Mouse (Mus musculus) bone marrow, adult 2 months (tissue): Measurements from ENCODE around the gene Spata33. TPM values are rescaled to one million over a fixed set of nuclear protein-coding genes. Genes with fewer than 3 reads are reported as not detected.
A peak's percentile ranks its signal among the peaks of the same experiment; 100 is the strongest.

Experiments used
- H3K27ac ChIP-seq: fragments of 200-500 bp; 2 replicates; pipeline ENCODE4 v1.5.1; 2012; ENCODE audit warnings: low read depth, mild to moderate bottlenecking, control low read depth, inconsistent platforms, low read length; ENCODE audit not compliant: control insufficient read depth, poor library complexity, insufficient read depth
- H3K4me1 ChIP-seq: fragments of 200-500 bp; 2 replicates; pipeline ENCODE4 v1.6.1; 2011; ENCODE audit warnings: low read length; ENCODE audit not compliant: control insufficient read depth, insufficient read depth
- H3K4me3 ChIP-seq: fragments of 200-500 bp; replicated peaks from 2 replicates; pipeline ENCODE3; 2011; ENCODE audit warnings: mild to moderate bottlenecking, low read depth, low read length, control low read depth; ENCODE audit not compliant: control insufficient read depth
- CTCF ChIP-seq: fragments of 200-500 bp; IDR thresholded peaks from 2 replicates; pipeline ENCODE4 v1.5.1; 2011; ENCODE audit warnings: low read length, control low read depth; ENCODE audit not compliant: control insufficient read depth, insufficient read depth
- POLR2A ChIP-seq: fragments of 200-500 bp; IDR thresholded peaks from 2 replicates; pipeline ENCODE4 v1.6.1; 2011; ENCODE audit warnings: low read depth, mild to moderate bottlenecking, control low read depth, low read length, borderline replicate concordance; ENCODE audit not compliant: control insufficient read depth
- WGBS: fragments of 180-500 bp; shearing (Covaris S2); methylation state at CpG from one replicate; pipeline ENCODE4 v1.1.7; 2018; 5-methylcytosine and 5-hydroxymethylcytosine counted together
- polyA plus RNA-seq: library from polyadenylated mRNA; stranded (reverse); fragments of >200 nt; gene quantifications from 2 replicates; pipeline ENCODE4 v1.2.4, GENCODE M21; 2011; ENCODE audit warnings: low replicate concordance; ENCODE audit not compliant: missing spikeins, insufficient read depth, insufficient read length

Gene Spata33
- 0.62 TPM in 1 of 2 replicates, not detected in the other for polyA plus RNA-seq

GRCm38 (mm10) chr8:123212321-123213117 is at the start of gene Spata33, which contains the start of gene Chmp1a:
Gene Spata33, plus strand, starts transcription at chr8:123212832.
Gene Chmp1a, minus strand, starts transcription at chr8:123212763.
- Histone ChIP-seq H3K4me1 (peaks cover 3% of the 10 kb centered on the region; the same call in 1 of the 2 replicates), H3K4me3 (peak within 1 kb of the TSS; percentile 92), H3K27ac (peak within 1 kb of the TSS; percentile 73)
- WGBS = under 1% methylated on average over 76 of the region's 76 CpGs
- TF ChIP-seq POLR2A (peak; percentile 81; the same call in 1 of the 2 replicates), CTCF (peak; percentile 32; the same call in 1 of the 2 replicates)

- Histone ChIP-seq H3K4me3 (no peak overlapping the region), H3K4me1 (no peaks in the 10 kb centered on the region), H3K27ac (no peak overlapping the region)
- WGBS = 82% methylated on average over 3 of the region's 3 CpGs
- no peak for TF ChIP-seq POLR2A
- TF ChIP-seq CTCF = no peak
Observed at GRCm38 (mm10) chr8:123181391-123181790, 31.2 kb upstream of the Spata33 start.

GRCm38 (mm10) chr8:123185566-123186409 is 26.8 kb upstream of the Spata33 start, which contains the start of gene Dpep1:
Gene Dpep1, plus strand, starts transcription at chr8:123186242.
- TF ChIP-seq POLR2A (no peak), CTCF (no peak)
- 75% methylated on average over 19 of the region's 19 CpGs for WGBS
- H3K27ac ChIP-seq = no peak within 1 kb of the TSS

GRCm38 (mm10) chr8:123188006-123188405 is 24.6 kb upstream of the Spata33 start:
- H3K4me3 ChIP-seq = no peak overlapping the region
- H3K4me1 ChIP-seq = peaks cover 1% of the 10 kb centered on the region; the same call in 1 of the 2 replicates
- 79% methylated on average over 2 of the region's 2 CpGs for WGBS
- TF ChIP-seq POLR2A (no peak), CTCF (no peak)
- H3K27ac ChIP-seq = no peak overlapping the region

More at GRCm38 (mm10) chr8:123185566-123186409, 26.8 kb upstream of the Spata33 start, which contains the start of gene Dpep1:
- H3K4me3 ChIP-seq = no peak within 1 kb of the TSS
- H3K4me1 ChIP-seq = peaks cover 1% of the 10 kb centered on the region; the same call in 1 of the 2 replicates

- Histone ChIP-seq H3K27ac (no peak overlapping the region), H3K4me1 (peaks cover 1% of the 10 kb centered on the region; the same call in 1 of the 2 replicates), H3K4me3 (no peak overlapping the region)
- WGBS = 36% methylated on average over 7 of the region's 7 CpGs
- TF ChIP-seq CTCF = no peak
- no peak for TF ChIP-seq POLR2A
Observed at GRCm38 (mm10) chr8:123188841-123189240, 23.8 kb upstream of the Spata33 start.

- peak; percentile 56; the same call in 1 of the 2 replicates for TF ChIP-seq CTCF
- TF ChIP-seq POLR2A = no peak
- Histone ChIP-seq H3K4me3 (no peak overlapping the region), H3K4me1 (peaks cover 1% of the 10 kb centered on the region; the same call in 1 of the 2 replicates), H3K27ac (no peak overlapping the region)
- WGBS = 6% methylated on average over 9 of the region's 9 CpGs
Observed at GRCm38 (mm10) chr8:123190678-123191077, 22.0 kb upstream of the Spata33 start.

GRCm38 (mm10) chr8:123191908-123192307 is 20.7 kb upstream of the Spata33 start:
- no peak overlapping the region for H3K27ac ChIP-seq
- 59% methylated on average over 8 of the region's 8 CpGs for WGBS
- TF ChIP-seq POLR2A (no peak), CTCF (no peak)
- H3K4me3 ChIP-seq = no peak overlapping the region
- peaks cover 1% of the 10 kb centered on the region; the same call in 1 of the 2 replicates for H3K4me1 ChIP-seq
